In the genomic region with DNA sequence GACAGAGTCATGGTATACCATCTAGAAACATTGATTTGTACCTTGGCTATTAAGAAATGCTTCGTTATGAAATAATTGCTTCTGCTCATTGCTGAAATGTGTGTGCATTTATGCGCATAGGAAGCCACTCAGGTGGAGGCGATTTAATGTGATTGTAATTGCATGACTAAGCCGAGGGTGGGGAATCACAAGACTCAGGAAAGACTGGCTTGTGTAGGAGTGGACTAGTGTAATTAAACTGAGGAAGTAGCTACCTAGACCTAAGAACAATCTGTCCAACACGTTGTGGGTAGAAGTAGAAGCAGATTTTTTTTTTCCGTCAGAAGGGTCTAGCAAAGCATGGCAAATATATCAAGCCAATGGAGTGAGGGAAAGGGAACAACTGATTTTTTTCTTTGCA, we compare ENCODE assay signal across 26 mouse cellular contexts.
DNase-seq lines count a peak whose midpoint lies in the region; ATAC-seq and TF ChIP-seq lines count a peak whose summit lies in the region.
"Had no signal": no experiment of that assay in that cellular context is flagged by ENCODE, and none has a peak within 500 bp of the region (broad histone marks: within the 10 kb centered on the region; RNA-seq: fewer than 3 reads in every experiment).

No protein-coding gene starts in this region.

- no peak overlapping the region for H3K4me3 ChIP-seq in left cerebral cortex, adult 2 months
- H3K4me3 ChIP-seq: embryonic facial prominence, embryonic 12.5 days; embryonic facial prominence, embryonic 15.5 days; forebrain, embryonic 12.5 days; heart, embryonic 10.5 days; heart, embryonic 13.5 days had no signal

- peak; percentile 64 for ATAC-seq in frontal cortex, adult (ENCODE audit: low TSS enrichment)
- ATAC-seq: activated CD4-positive, CD25-positive, alpha-beta regulatory T cell, adult 4 months; forebrain, embryonic 16.5 days had no signal

- no peak overlapping the region for H3K27ac ChIP-seq in left cerebral cortex, adult 2 months
- H3K27ac ChIP-seq: embryonic facial prominence, embryonic 12.5 days; embryonic facial prominence, embryonic 15.5 days; forebrain, embryonic 12.5 days; heart, embryonic 10.5 days; heart, embryonic 13.5 days; hindbrain, embryonic 14.5 days had no signal

- no peak for TF ChIP-seq CTCF in left cerebral cortex, adult 2 months (IDR thresholded peaks at IDR 0.05)

- no peak for DNase-seq in frontal cortex, postnatal 14 days (ENCODE audit: low spot score in 2 of 2)
- DNase-seq in left cerebral cortex, adult 11 months (ENCODE audit: low spot score): peak; percentile 5
- DNase-seq in left cerebral cortex, adult 2 months (ENCODE audit: extremely low spot score in 1 of 2, low spot score in 2 of 2): no peak
- peak; percentile 3 to 13 for DNase-seq in right cerebral cortex, adult 2 months (ENCODE audit: low spot score in 2 of 2)
- DNase-seq in right cerebral cortex, postnatal 25 days: no peak
- DNase-seq in telencephalon, adult 2 months (ENCODE audit: low read depth, low spot score): peak; percentile 17
- DNase-seq in frontal cortex, postnatal 25 days (ENCODE audit: low spot score in 2 of 2): no peak
- DNase-seq: adrenal gland, adult 8-10 months; adrenal gland, postnatal 25 days; cerebellum, adult 11 months; cerebellum, adult 2 months; cerebellum, adult 9-11 months; cerebellum, postnatal 25 days; gastrocnemius, postnatal 10 days; gastrocnemius, postnatal 36 days; heart, postnatal 14 days; heart, postnatal 4 days had no signal

- intact Hi-C loops in left cerebral cortex, adult 2 months (cut with DNase I): loop anchor here (5.0 to 10.0 kb wide), 3 partner anchors 236 to 327 kb away; partner anchors contain the start of gene Tmsb4x

Comparison
In these comparisons a context has a peak if more than half of its experiments do, and no peak if none do; other contexts are left out.
1. DNase-seq: peak in left cerebral cortex, adult 11 months (single experiment), right cerebral cortex, adult 2 months (2 of 2) and telencephalon, adult 2 months (single experiment); none in frontal cortex, postnatal 14 days (0 of 2), left cerebral cortex, adult 2 months (0 of 2), right cerebral cortex, postnatal 25 days (single experiment) and frontal cortex, postnatal 25 days (0 of 2).